Mouse (Mus musculus) midbrain, embryonic 10.5 days (tissue): ENCODE measurements around the gene Slfn14. TPM values are rescaled to one million over a fixed set of nuclear protein-coding genes. Genes with fewer than 3 reads are reported as not detected.
"Not testable (repeated sequence)": the region's sequence is repeated elsewhere in the genome, so short reads cannot be mapped to it uniquely, and the experiment has no call there.

Experiments
- DNase-seq: peaks from one replicate; pipeline ENCODE4 v3.0.0-alpha.2; 2017; ENCODE audit warnings: low spot score
- H3K27ac ChIP-seq: fragments of 300-500 bp; sonication (generic); replicated peaks from 2 replicates; pipeline ENCODE4 v1.5.1; 2016; ENCODE audit warnings: mild to moderate bottlenecking
- H3K27me3 ChIP-seq: fragments of 300-500 bp; sonication (generic); 2 replicates; pipeline ENCODE4 v1.6.1; 2016; ENCODE audit warnings: low read depth, mild to moderate bottlenecking; ENCODE audit not compliant: poor library complexity, severe bottlenecking
- H3K36me3 ChIP-seq: fragments of 300-500 bp; sonication (generic); 2 replicates; pipeline ENCODE4 v1.6.1; 2016; ENCODE audit warnings: mild to moderate bottlenecking, moderate library complexity
- H3K4me1 ChIP-seq: fragments of 300-500 bp; sonication (generic); 2 replicates; pipeline ENCODE4 v1.6.1; 2016
- H3K4me3 ChIP-seq: fragments of 300-500 bp; sonication (generic); 2 replicates; pipeline ENCODE4 v1.5.1; 2016; ENCODE audit warnings: mild to moderate bottlenecking, moderate library complexity
- H3K9me3 ChIP-seq: fragments of 300-500 bp; sonication (generic); replicated peaks from 2 replicates; pipeline ENCODE4 v1.6.1; 2016; ENCODE audit warnings: mild to moderate bottlenecking
- WGBS: fragments of 180-500 bp; shearing (Covaris S2); methylation state at CpG from one replicate; pipeline ENCODE4 v1.1.7; 2016; 5-methylcytosine and 5-hydroxymethylcytosine counted together
- polyA plus RNA-seq: library from polyadenylated mRNA; unstranded; fragments of >200 nt; fragmentation: Nextera tagmentation; extraction: Ambion mirVana; gene quantifications from 2 replicates; pipeline ENCODE4 v1.2.1, GENCODE M21; 2016

The Slfn14 gene
- polyA plus RNA-seq, 1 experiment from 2014 or later, result 0.12 TPM

- Histone ChIP-seq H3K36me3 (no peaks in the 10 kb centered on the region), H3K4me1 (0 out of 2 replicates have a peak, but pooled peaks cover 5% of the 10 kb centered on the region), H3K27ac (no peak overlapping the region), H3K27me3 (0 out of 2 replicates have a peak, but pooled peaks cover 5% of the 10 kb centered on the region), H3K4me3 (no peak overlapping the region), H3K9me3 (no peaks in the 10 kb centered on the region)
- 24% methylated on average over 2 of the region's 2 CpGs for WGBS
- DNase-seq, result no peak
Measured at GRCm38 (mm10) chr11:83271951-83272843, 14.3 kb downstream of the Slfn14 start.

GRCm38 (mm10) chr11:83271151-83271950 is 15.2 kb downstream of the Slfn14 start:
- H3K4me1 ChIP-seq, result 0 out of 2 replicates have a peak, but pooled peaks cover 5% of the 10 kb centered on the region
- H3K27me3 ChIP-seq, result 0 out of 2 replicates have a peak, but pooled peaks cover 5% of the 10 kb centered on the region
- H3K9me3 ChIP-seq, result no peaks in the 10 kb centered on the region
- H3K36me3 ChIP-seq, result no peaks in the 10 kb centered on the region
- H3K4me3 ChIP-seq, result peak overlapping the region; percentile 63
- peak overlapping the region; percentile 98 for H3K27ac ChIP-seq
- under 1% methylated on average over 26 of the region's 26 CpGs for WGBS
- DNase-seq, result peak; percentile 82

- Histone ChIP-seq H3K36me3 (no peaks in the 10 kb centered on the region), H3K4me3 (peak overlapping the region; percentile 63), H3K4me1 (0 out of 2 replicates have a peak, but pooled peaks cover 5% of the 10 kb centered on the region), H3K9me3 (no peaks in the 10 kb centered on the region), H3K27ac (peak overlapping the region; percentile 98), H3K27me3 (0 out of 2 replicates have a peak, but pooled peaks cover 5% of the 10 kb centered on the region)
- DNase-seq, result no peak
- 1% methylated on average over 6 of the region's 6 CpGs for WGBS
Measured at GRCm38 (mm10) chr11:83270842-83271150, 15.7 kb downstream of the Slfn14 start.

- WGBS, result 66% methylated on average over 3 of the region's 3 CpGs
- no peaks in the 10 kb centered on the region for H3K27me3 ChIP-seq
- no peak overlapping the region for H3K27ac ChIP-seq
- H3K9me3 ChIP-seq, result no peaks in the 10 kb centered on the region
- H3K4me1 ChIP-seq, result no peaks in the 10 kb centered on the region
- H3K36me3 ChIP-seq, result no peaks in the 10 kb centered on the region
- DNase-seq, result no peak
- H3K4me3 ChIP-seq, result no peak overlapping the region
Measured at GRCm38 (mm10) chr11:83263146-83263545, 23.4 kb downstream of the Slfn14 start.

GRCm38 (mm10) chr11:83262673-83263072 is 23.9 kb downstream of the Slfn14 start:
- Histone ChIP-seq H3K27ac (no peak overlapping the region), H3K36me3 (no peaks in the 10 kb centered on the region), H3K4me1 (no peaks in the 10 kb centered on the region), H3K9me3 (no peaks in the 10 kb centered on the region), H3K4me3 (no peak overlapping the region), H3K27me3 (no peaks in the 10 kb centered on the region)
- 88% methylated on average over 1 of the region's 1 CpGs for WGBS
- no peak for DNase-seq

- H3K36me3 ChIP-seq, H3K9me3 ChIP-seq, H3K27me3 ChIP-seq, H3K4me3 ChIP-seq, H3K27ac ChIP-seq, DNase-seq, H3K4me1 ChIP-seq: not testable (repeated sequence)
- WGBS, result 78% methylated on average over 5 of the region's 5 CpGs
Measured at GRCm38 (mm10) chr11:83257211-83257610, 29.3 kb downstream of the Slfn14 start.

GRCm38 (mm10) chr11:83239811-83240210 is 46.7 kb downstream of the Slfn14 start:
- Histone ChIP-seq H3K36me3 (no peaks in the 10 kb centered on the region), H3K27me3 (no peaks in the 10 kb centered on the region), H3K27ac (no peak overlapping the region), H3K9me3 (no peaks in the 10 kb centered on the region), H3K4me1 (0 out of 2 replicates have a peak, but pooled peaks cover 2% of the 10 kb centered on the region), H3K4me3 (no peak overlapping the region)
- 29% methylated on average over 2 of the region's 2 CpGs for WGBS
- DNase-seq, result no peak

- no peaks in the 10 kb centered on the region for H3K36me3 ChIP-seq
- no peak overlapping the region for H3K27ac ChIP-seq
Measured at GRCm38 (mm10) chr11:83238389-83238788, 48.1 kb downstream of the Slfn14 start.

GRCm38 (mm10) chr11:83237390-83237789 is 49.1 kb downstream of the Slfn14 start:
- not testable (repeated sequence) for DNase-seq, H3K9me3 ChIP-seq, H3K36me3 ChIP-seq, H3K27me3 ChIP-seq, H3K27ac ChIP-seq, H3K4me1 ChIP-seq, H3K4me3 ChIP-seq
- WGBS, result 86% methylated on average over 9 of the region's 9 CpGs

More at GRCm38 (mm10) chr11:83238389-83238788, 48.1 kb downstream of the Slfn14 start:
- Histone ChIP-seq H3K4me1 (0 out of 2 replicates have a peak, but pooled peaks cover 2% of the 10 kb centered on the region), H3K27me3 (no peaks in the 10 kb centered on the region), H3K9me3 (no peaks in the 10 kb centered on the region), H3K4me3 (no peak overlapping the region)
- DNase-seq, result no peak
- WGBS, result 97% methylated on average over 2 of the region's 2 CpGs

- H3K4me1 ChIP-seq, H3K9me3 ChIP-seq, H3K4me3 ChIP-seq, H3K27ac ChIP-seq, DNase-seq, H3K36me3 ChIP-seq, H3K27me3 ChIP-seq: not testable (repeated sequence)
- 56% methylated on average over 5 of the region's 5 CpGs for WGBS
Measured at GRCm38 (mm10) chr11:83233621-83234020, 52.9 kb downstream of the Slfn14 start.

- no peak overlapping the region for H3K27ac ChIP-seq
- H3K9me3 ChIP-seq, result no peaks in the 10 kb centered on the region
- 80% methylated on average over 3 of the region's 3 CpGs for WGBS
- no peaks in the 10 kb centered on the region for H3K27me3 ChIP-seq
- DNase-seq, result no peak
- no peaks in the 10 kb centered on the region for H3K36me3 ChIP-seq
- no peaks in the 10 kb centered on the region for H3K4me1 ChIP-seq
- no peak overlapping the region for H3K4me3 ChIP-seq
Measured at GRCm38 (mm10) chr11:83230966-83231365, 55.6 kb downstream of the Slfn14 start.

- Histone ChIP-seq H3K4me3 (no peak overlapping the region), H3K9me3 (no peaks in the 10 kb centered on the region), H3K36me3 (no peaks in the 10 kb centered on the region), H3K27me3 (no peaks in the 10 kb centered on the region), H3K27ac (no peak overlapping the region), H3K4me1 (no peaks in the 10 kb centered on the region)
- 84% methylated on average over 7 of the region's 7 CpGs for WGBS
- DNase-seq, result no peak
Measured at GRCm38 (mm10) chr11:83227926-83228723, 58.4 kb downstream of the Slfn14 start.
